Mouse (Mus musculus) forebrain, embryonic 16.5 days (tissue): ENCODE results near the gene Plcb1. TPM values are rescaled to one million over a fixed set of nuclear protein-coding genes. Genes with fewer than 3 reads are reported as not detected.
A peak's percentile ranks its signal among the peaks of the same experiment; 100 is the strongest.

ENCODE experiments used
- ATAC-seq: fragments of 200-750 bp; cut with Nextera tagmentation; 2 replicates; pipeline ENCODE4 v1.8.0; 2017; ENCODE audit warnings: mild to moderate bottlenecking, moderate library complexity
- H3K27ac ChIP-seq: fragments of 300-500 bp; sonication (generic); 2 replicates; pipeline ENCODE4 v1.5.1; 2014; ENCODE audit warnings: low read length, control low read depth
- H3K27me3 ChIP-seq: fragments of 300-500 bp; sonication (generic); replicated peaks from 2 replicates; pipeline ENCODE4 v1.6.1; 2014; ENCODE audit warnings: low read length; ENCODE audit not compliant: control insufficient read depth, insufficient read depth
- H3K36me3 ChIP-seq: fragments of 300-500 bp; sonication (generic); 2 replicates; pipeline ENCODE4 v1.6.1; 2014; ENCODE audit not compliant: control insufficient read depth, insufficient read depth
- H3K4me1 ChIP-seq: fragments of 300-500 bp; sonication (generic); replicated peaks from 2 replicates; pipeline ENCODE4 v1.6.1; 2014; ENCODE audit warnings: low read length; ENCODE audit not compliant: control insufficient read depth, insufficient read depth
- H3K4me2 ChIP-seq: fragments of 300-500 bp; sonication (generic); 2 replicates; pipeline ENCODE4 v1.6.1; 2014; ENCODE audit warnings: mild to moderate bottlenecking, low read length, control low read depth
- H3K4me3 ChIP-seq: fragments of 300-500 bp; sonication (generic); replicated peaks from 2 replicates; pipeline ENCODE4 v1.5.1; 2014; ENCODE audit warnings: mild to moderate bottlenecking, low read length, control low read depth
- H3K9ac ChIP-seq: fragments of 300-500 bp; sonication (generic); replicated peaks from 2 replicates; pipeline ENCODE4 v1.6.1; 2014; ENCODE audit warnings: low read depth, low read length, control low read depth
- H3K9me3 ChIP-seq: fragments of 300-500 bp; sonication (generic); 2 replicates; pipeline ENCODE4 v1.6.1; 2016; ENCODE audit warnings: low read length; ENCODE audit not compliant: control insufficient read depth
- WGBS: fragments of 180-500 bp; shearing (Covaris S2); extraction: QIAGEN DNeasy Blood & Tissue Kit; methylation state at CpG from one replicate; pipeline ENCODE4 v1.1.7; 2014; 5-methylcytosine and 5-hydroxymethylcytosine counted together
- polyA plus RNA-seq: library from polyadenylated mRNA; unstranded; fragments of >200 nt; fragmentation: Nextera tagmentation; extraction: Ambion mirVana; gene quantifications from 2 replicates; pipeline ENCODE4 v1.2.1, GENCODE M21; 2015

The Plcb1 gene
- polyA plus RNA-seq, 1 experiment from 2014 or later: 49.4 TPM

GRCm38 (mm10) chr2:134827778-134828487, 42.1 kb downstream of the Plcb1 start:
- H3K27me3 ChIP-seq: no peaks in the 10 kb centered on the region
- no peak overlapping the region for H3K4me3 ChIP-seq
- no peak overlapping the region for H3K9ac ChIP-seq
- WGBS: 33% methylated on average over 3 of the region's 3 CpGs
- no peak overlapping the region for H3K4me2 ChIP-seq
- no peak overlapping the region for H3K27ac ChIP-seq
- peak; percentile 54 for ATAC-seq
- peaks cover 17% of the 10 kb centered on the region for H3K4me1 ChIP-seq
- no peaks in the 10 kb centered on the region for H3K9me3 ChIP-seq
- no peaks in the 10 kb centered on the region for H3K36me3 ChIP-seq

GRCm38 (mm10) chr2:134831861-134832260, 46.0 kb downstream of the Plcb1 start:
- H3K9ac ChIP-seq: no peak overlapping the region
- peaks cover 2% of the 10 kb centered on the region; the same call in 1 of the 2 replicates for H3K4me1 ChIP-seq
- no peak overlapping the region for H3K27ac ChIP-seq
- WGBS: 98% methylated on average over 7 of the region's 7 CpGs
- no peaks in the 10 kb centered on the region for H3K27me3 ChIP-seq
- ATAC-seq: no peak
- no peaks in the 10 kb centered on the region for H3K9me3 ChIP-seq
- H3K4me2 ChIP-seq: no peak overlapping the region
- H3K4me3 ChIP-seq: no peak overlapping the region
- H3K36me3 ChIP-seq: no peaks in the 10 kb centered on the region

DNA sequence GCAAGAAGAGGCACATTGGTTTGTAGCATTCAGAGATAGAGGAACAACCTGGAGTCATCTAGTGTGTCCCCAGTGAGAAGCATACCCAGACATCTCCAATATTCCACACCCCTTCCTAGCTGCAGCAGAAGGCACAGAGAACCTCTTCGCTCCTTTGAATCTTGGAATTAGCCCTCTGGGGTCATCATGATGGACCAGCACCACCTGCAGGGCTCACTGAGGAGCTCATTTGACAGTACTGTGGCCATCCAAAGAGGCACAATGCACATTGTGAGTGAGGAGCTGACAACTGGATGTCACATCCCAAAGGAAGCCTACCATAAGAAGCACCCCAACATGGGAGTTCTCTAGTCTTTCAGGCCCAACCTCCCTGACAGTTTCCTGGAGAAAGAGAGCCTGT, 50.2 kb downstream of the Plcb1 start:
- Histone ChIP-seq H3K27me3 (no peaks in the 10 kb centered on the region), H3K4me3 (no peak overlapping the region), H3K27ac (no peak overlapping the region), H3K9me3 (no peaks in the 10 kb centered on the region), H3K36me3 (no peaks in the 10 kb centered on the region), H3K4me1 (no peaks in the 10 kb centered on the region), H3K9ac (no peak overlapping the region), H3K4me2 (no peak overlapping the region)
- no peak for ATAC-seq
- 80% methylated on average over 1 of the region's 1 CpGs for WGBS

DNA sequence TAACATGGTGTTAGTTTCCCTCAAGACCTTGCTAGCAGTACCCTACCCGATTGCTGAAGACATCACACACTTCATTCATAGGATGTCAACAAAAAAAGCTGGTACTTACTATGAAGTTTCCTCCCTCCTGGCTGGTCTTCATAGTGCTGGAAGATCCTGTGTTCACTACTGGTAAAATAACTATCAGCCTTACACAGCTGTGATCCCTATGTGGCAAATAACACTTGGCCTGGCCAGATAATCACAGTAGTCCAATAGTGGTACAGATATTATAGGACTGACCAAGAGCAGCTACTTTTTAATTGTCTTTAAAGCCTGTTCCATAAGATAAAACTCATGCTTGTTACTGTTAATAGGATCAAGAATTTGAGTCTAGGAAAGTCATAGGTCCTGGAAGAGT, 52.3 kb downstream of the Plcb1 start:
- Histone ChIP-seq H3K9me3 (no peaks in the 10 kb centered on the region), H3K4me1 (no peaks in the 10 kb centered on the region), H3K9ac (no peak overlapping the region), H3K4me2 (no peak overlapping the region), H3K27me3 (no peaks in the 10 kb centered on the region), H3K36me3 (no peaks in the 10 kb centered on the region), H3K4me3 (no peak overlapping the region), H3K27ac (no peak overlapping the region)
- WGBS: 95% methylated on average over 1 of the region's 1 CpGs
- ATAC-seq: no peak

GRCm38 (mm10) chr2:134838888-134839287, 53.0 kb downstream of the Plcb1 start:
- Histone ChIP-seq H3K36me3 (no peaks in the 10 kb centered on the region), H3K4me1 (no peaks in the 10 kb centered on the region), H3K4me2 (no peak overlapping the region), H3K4me3 (no peak overlapping the region), H3K27me3 (no peaks in the 10 kb centered on the region), H3K9me3 (no peaks in the 10 kb centered on the region), H3K9ac (no peak overlapping the region), H3K27ac (no peak overlapping the region)
- ATAC-seq: no peak
- WGBS: 71% methylated on average over 1 of the region's 1 CpGs

DNA sequence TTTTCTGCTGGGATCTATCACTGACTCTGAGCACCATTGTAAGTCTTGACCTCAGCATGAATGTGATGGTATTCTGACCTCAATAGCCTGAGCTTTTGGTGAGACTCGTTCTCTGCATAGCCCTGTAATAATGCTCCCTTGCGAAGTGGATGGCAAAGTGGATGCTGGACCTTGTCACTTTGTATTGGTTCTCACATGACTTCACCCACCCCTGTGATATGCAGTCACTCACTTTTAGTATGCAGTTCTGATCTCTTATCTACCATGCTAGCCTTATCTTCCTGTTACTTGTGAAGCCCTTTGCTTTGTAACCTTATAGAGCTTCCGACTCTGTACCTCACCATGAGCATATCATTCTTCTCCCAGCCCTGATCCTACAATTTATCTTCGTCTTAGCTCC, 57.0 kb downstream of the Plcb1 start:
- Histone ChIP-seq H3K9ac (no peak overlapping the region), H3K9me3 (no peaks in the 10 kb centered on the region), H3K27ac (no peak overlapping the region), H3K36me3 (no peaks in the 10 kb centered on the region), H3K4me3 (no peak overlapping the region), H3K27me3 (no peaks in the 10 kb centered on the region), H3K4me2 (no peak overlapping the region), H3K4me1 (no peaks in the 10 kb centered on the region)
- ATAC-seq: no peak
- WGBS: 95% methylated on average over 4 of the region's 4 CpGs

GRCm38 (mm10) chr2:134844391-134845238, 58.7 kb downstream of the Plcb1 start:
- WGBS: 73% methylated on average over 6 of the region's 6 CpGs
- no peak for ATAC-seq

GRCm38 (mm10) chr2:134845239-134845738, 59.4 kb downstream of the Plcb1 start:
- 72% methylated on average over 3 of the region's 3 CpGs for WGBS
- no peaks in the 10 kb centered on the region for H3K9me3 ChIP-seq
- H3K27ac ChIP-seq: no peak overlapping the region
- no peak overlapping the region for H3K9ac ChIP-seq
- no peaks in the 10 kb centered on the region for H3K4me1 ChIP-seq
- no peaks in the 10 kb centered on the region for H3K36me3 ChIP-seq
- H3K4me3 ChIP-seq: no peak overlapping the region
- no peaks in the 10 kb centered on the region for H3K27me3 ChIP-seq
- no peak for ATAC-seq
- no peak overlapping the region for H3K4me2 ChIP-seq

More at GRCm38 (mm10) chr2:134844391-134845238, 58.7 kb downstream of the Plcb1 start:
- H3K4me1 ChIP-seq: no peaks in the 10 kb centered on the region
- no peak overlapping the region for H3K9ac ChIP-seq
- H3K27ac ChIP-seq: no peak overlapping the region
- no peaks in the 10 kb centered on the region for H3K27me3 ChIP-seq
- no peak overlapping the region for H3K4me2 ChIP-seq
- no peaks in the 10 kb centered on the region for H3K36me3 ChIP-seq
- no peaks in the 10 kb centered on the region for H3K9me3 ChIP-seq
- H3K4me3 ChIP-seq: no peak overlapping the region

GRCm38 (mm10) chr2:134846555-134846954, 60.7 kb downstream of the Plcb1 start:
- no peak for ATAC-seq
- 91% methylated on average over 3 of the region's 3 CpGs for WGBS
- Histone ChIP-seq H3K4me1 (peaks cover 3% of the 10 kb centered on the region), H3K9ac (no peak overlapping the region), H3K4me2 (no peak overlapping the region), H3K36me3 (no peaks in the 10 kb centered on the region), H3K4me3 (no peak overlapping the region), H3K27me3 (no peaks in the 10 kb centered on the region), H3K9me3 (no peaks in the 10 kb centered on the region), H3K27ac (no peak overlapping the region)
